Mouse (Mus musculus) neural tube, embryonic 11.5 days (tissue): ENCODE measurements at regions not wholly inside any gene's neighbourhood (a gene's known extent, or its start where the extent isn't known, plus 50 kb on each side); places are given as distances from the start of the nearest gene placed in this dataset.

Experiments used
- ATAC-seq: fragments of 200-750 bp; cut with Nextera tagmentation; 2 replicates; pipeline ENCODE4 v1.8.0; 2017; ENCODE audit warnings: moderate number of reproducible peaks, mild to moderate bottlenecking, moderate TSS enrichment, moderate library complexity; ENCODE audit not compliant: insufficient read depth, low FRiP score, low TSS enrichment
- DNase-seq: peaks from one replicate; pipeline ENCODE4 v3.0.0-alpha.2; 2015; ENCODE audit warnings: low spot score
- H3K27ac ChIP-seq: fragments of 300-500 bp; sonication (generic); 2 replicates; pipeline ENCODE4 v1.5.1; 2014; ENCODE audit warnings: low read depth, mild to moderate bottlenecking, low read length
- H3K27me3 ChIP-seq: fragments of 300-500 bp; sonication (generic); 2 replicates; pipeline ENCODE4 v1.6.1; 2014; ENCODE audit warnings: mild to moderate bottlenecking, low read length, mixed read lengths; ENCODE audit not compliant: control insufficient read depth, insufficient read depth
- H3K36me3 ChIP-seq: fragments of 300-500 bp; sonication (generic); 2 replicates; pipeline ENCODE4 v1.6.1; 2014; ENCODE audit warnings: mild to moderate bottlenecking, low read length, moderate library complexity, mixed read lengths; ENCODE audit not compliant: control insufficient read depth, insufficient read depth
- H3K4me1 ChIP-seq: fragments of 300-500 bp; sonication (generic); 2 replicates; pipeline ENCODE4 v1.6.1; 2014; ENCODE audit warnings: low read length, mixed read lengths; ENCODE audit not compliant: control insufficient read depth, insufficient read depth
- H3K4me2 ChIP-seq: fragments of 300-500 bp; sonication (generic); 2 replicates; pipeline ENCODE4 v1.6.1; 2014; ENCODE audit warnings: low read depth, mild to moderate bottlenecking, moderate library complexity
- H3K4me3 ChIP-seq: fragments of 300-500 bp; sonication (generic); 2 replicates; pipeline ENCODE4 v1.5.1; 2014; ENCODE audit warnings: low read depth, low read length
- H3K9ac ChIP-seq: fragments of 300-500 bp; sonication (generic); 2 replicates; pipeline ENCODE4 v1.6.1; 2014; ENCODE audit warnings: mild to moderate bottlenecking, low read length
- H3K9me3 ChIP-seq: fragments of 300-500 bp; sonication (generic); 2 replicates; pipeline ENCODE4 v1.6.1; 2016; ENCODE audit warnings: low read length; ENCODE audit not compliant: control insufficient read depth
- WGBS: fragments of 180-500 bp; shearing (Covaris S2); extraction: QIAGEN DNeasy Blood & Tissue Kit; methylation state at CpG from one replicate; pipeline ENCODE4 v1.1.7; 2014; 5-methylcytosine and 5-hydroxymethylcytosine counted together

GRCm38 (mm10) chr11:114300611-114301319 lies 233.9 kb upstream of the Sdk2 start:
- 74% methylated on average over 10 of the region's 10 CpGs for WGBS

DNA sequence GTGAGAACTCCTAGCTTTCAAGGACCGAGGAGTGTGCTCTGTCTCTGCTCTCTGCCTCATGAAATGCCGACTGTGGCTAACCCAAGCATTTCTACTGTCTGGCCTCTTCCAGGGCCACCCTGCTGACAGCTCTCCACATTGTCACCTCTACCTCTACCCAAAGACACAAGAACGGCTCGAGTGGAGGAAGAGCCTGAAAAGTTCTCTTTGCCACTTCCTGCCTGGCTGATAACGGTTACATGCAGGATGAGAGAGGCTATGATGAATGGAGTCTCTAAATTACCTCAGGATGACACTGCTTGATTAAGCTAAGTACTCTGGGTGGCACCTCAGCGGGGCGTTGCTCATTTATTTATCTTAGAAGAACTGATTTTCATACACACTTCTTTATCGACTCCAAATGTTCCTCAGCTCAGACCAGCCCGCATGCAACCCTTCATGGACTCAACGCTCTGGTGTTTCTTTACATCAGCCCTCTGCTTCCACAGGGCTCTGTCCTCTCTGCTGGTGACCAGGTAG lies 230.0 kb upstream of the Sdk2 start:
- H3K36me3 ChIP-seq: no peaks in the 10 kb centered on the region

More at GRCm38 (mm10) chr11:114300611-114301319, 233.9 kb upstream of the Sdk2 start:
- Histone ChIP-seq H3K9ac (no peak overlapping the region), H3K4me3 (no peak overlapping the region), H3K27ac (no peak overlapping the region), H3K4me1 (peaks cover 4% of the 10 kb centered on the region; the same call in 1 of the 2 replicates), H3K9me3 (no peaks in the 10 kb centered on the region), H3K4me2 (no peak overlapping the region), H3K36me3 (no peaks in the 10 kb centered on the region), H3K27me3 (no peaks in the 10 kb centered on the region)
- no peak for DNase-seq
- peak; percentile 35; the same call in 1 of the 2 replicates for ATAC-seq

GRCm38 (mm10) chr11:114294511-114295250 lies 227.8 kb upstream of the Sdk2 start:
- Histone ChIP-seq H3K9ac (no peak overlapping the region), H3K27ac (no peak overlapping the region), H3K36me3 (no peaks in the 10 kb centered on the region), H3K4me3 (no peak overlapping the region), H3K4me2 (no peak overlapping the region), H3K27me3 (no peaks in the 10 kb centered on the region), H3K9me3 (no peaks in the 10 kb centered on the region), H3K4me1 (peaks cover 2% of the 10 kb centered on the region; the same call in 1 of the 2 replicates)
- WGBS: 78% methylated on average over 5 of the region's 5 CpGs
- ATAC-seq: no peak
- DNase-seq: no peak

More for the DNA sequence above, 230.0 kb upstream of the Sdk2 start:
- Histone ChIP-seq H3K4me3 (no peak overlapping the region), H3K27me3 (no peaks in the 10 kb centered on the region), H3K4me2 (no peak overlapping the region), H3K9me3 (no peaks in the 10 kb centered on the region), H3K4me1 (peaks cover 2% of the 10 kb centered on the region; the same call in 1 of the 2 replicates), H3K27ac (no peak overlapping the region), H3K9ac (no peak overlapping the region)
- WGBS: 82% methylated on average over 10 of the region's 10 CpGs
- DNase-seq (no peak), ATAC-seq (no peak)

- WGBS: 84% methylated on average over 5 of the region's 5 CpGs
- ATAC-seq (no peak), DNase-seq (no peak)
- Histone ChIP-seq H3K9ac (no peak overlapping the region), H3K4me1 (peaks cover 5% of the 10 kb centered on the region; the same call in 1 of the 2 replicates), H3K27ac (no peak overlapping the region), H3K36me3 (no peaks in the 10 kb centered on the region), H3K9me3 (no peaks in the 10 kb centered on the region), H3K27me3 (no peaks in the 10 kb centered on the region), H3K4me3 (no peak overlapping the region), H3K4me2 (no peak overlapping the region)
Measured at GRCm38 (mm10) chr11:114291258-114291657, 224.4 kb upstream of the Sdk2 start.

- H3K27me3 ChIP-seq: no peaks in the 10 kb centered on the region
- H3K27ac ChIP-seq: no peak overlapping the region
- H3K36me3 ChIP-seq: no peaks in the 10 kb centered on the region
- no peaks in the 10 kb centered on the region for H3K9me3 ChIP-seq
- DNase-seq (no peak), ATAC-seq (no peak)
- no peak overlapping the region for H3K9ac ChIP-seq
- no peak overlapping the region for H3K4me3 ChIP-seq
- no peak overlapping the region for H3K4me2 ChIP-seq
- H3K4me1 ChIP-seq: peaks cover 5% of the 10 kb centered on the region; the same call in 1 of the 2 replicates
- 85% methylated on average over 1 of the region's 1 CpGs for WGBS
Measured at GRCm38 (mm10) chr11:114289946-114290345, 223.1 kb upstream of the Sdk2 start.

- WGBS: 86% methylated on average over 20 of the region's 20 CpGs
- DNase-seq (no peak), ATAC-seq (no peak)
- H3K27me3 ChIP-seq: no peaks in the 10 kb centered on the region
- no peaks in the 10 kb centered on the region for H3K9me3 ChIP-seq
- no peak overlapping the region for H3K4me3 ChIP-seq
- H3K4me1 ChIP-seq: peaks cover 4% of the 10 kb centered on the region; the same call in 1 of the 2 replicates
- no peak overlapping the region for H3K27ac ChIP-seq
- no peak overlapping the region for H3K9ac ChIP-seq
- no peaks in the 10 kb centered on the region for H3K36me3 ChIP-seq
- no peak overlapping the region for H3K4me2 ChIP-seq
Measured at GRCm38 (mm10) chr11:114284820-114285666, 218.2 kb upstream of the Sdk2 start.

GRCm38 (mm10) chr11:114283208-114283607 lies 216.4 kb upstream of the Sdk2 start:
- Histone ChIP-seq H3K27ac (no peak overlapping the region), H3K4me2 (no peak overlapping the region), H3K9me3 (no peaks in the 10 kb centered on the region), H3K4me1 (peaks cover 4% of the 10 kb centered on the region; the same call in 1 of the 2 replicates), H3K4me3 (no peak overlapping the region), H3K27me3 (no peaks in the 10 kb centered on the region), H3K9ac (no peak overlapping the region), H3K36me3 (no peaks in the 10 kb centered on the region)
- no peak for DNase-seq
- 47% methylated on average over 5 of the region's 5 CpGs for WGBS
- ATAC-seq: no peak

GRCm38 (mm10) chr11:114282566-114282965 lies 215.7 kb upstream of the Sdk2 start:
- no peak overlapping the region for H3K4me3 ChIP-seq
- no peak overlapping the region for H3K27ac ChIP-seq
- no peaks in the 10 kb centered on the region for H3K36me3 ChIP-seq
- no peak for DNase-seq
- peaks cover 4% of the 10 kb centered on the region; the same call in 1 of the 2 replicates for H3K4me1 ChIP-seq
- no peak overlapping the region for H3K9ac ChIP-seq
- WGBS: 91% methylated on average over 3 of the region's 5 CpGs
- no peak for ATAC-seq
- no peaks in the 10 kb centered on the region for H3K27me3 ChIP-seq
- H3K4me2 ChIP-seq: no peak overlapping the region
- H3K9me3 ChIP-seq: no peaks in the 10 kb centered on the region
